21 mouse cellular contexts compared by ENCODE assay signal in the genomic region with DNA sequence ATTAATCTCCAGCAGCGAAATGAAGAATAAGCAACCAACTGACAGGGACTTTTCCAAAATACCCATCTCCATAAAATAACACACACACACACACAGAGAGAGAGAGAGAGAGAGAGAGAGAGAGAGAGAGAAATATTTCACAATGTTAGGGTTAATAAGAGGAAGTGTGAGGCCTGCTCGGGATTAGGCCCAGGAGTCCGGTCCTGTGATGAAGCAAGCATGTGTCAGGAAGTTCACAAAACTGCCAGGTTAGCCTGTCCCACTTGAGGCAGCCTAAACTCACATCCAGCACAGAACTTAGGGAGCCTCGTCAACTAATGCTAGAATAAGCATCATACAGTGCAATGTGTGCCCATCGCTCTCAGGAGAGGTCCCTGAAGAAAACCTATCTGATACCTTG. TPM values are rescaled to one million over a fixed set of nuclear protein-coding genes. Genes with fewer than 3 reads are reported as not detected.
DNase-seq lines count a peak whose midpoint lies in the region; ATAC-seq lines count a peak whose summit lies in the region.
"Had no signal": no experiment of that assay in that cellular context is flagged by ENCODE, and none has a peak within 500 bp of the region (broad histone marks: within the 10 kb centered on the region; RNA-seq: fewer than 3 reads in every experiment).

No protein-coding gene starts in this region.

- ATAC-seq in hematopoietic stem cell, adult 5-6 weeks (replicated peaks in 1 of 2; ENCODE audit: insufficient read depth in 1 of 2, low FRiP score in 2 of 2, low TSS enrichment in 1 of 2, low read depth in 1 of 2, poor library complexity in 2 of 2, severe bottlenecking in 2 of 2), result peak; percentile 51 to 56; a peak in 2 of 4 replicates
- ATAC-seq in monocyte, adult 5-6 weeks (replicated peaks; ENCODE audit: insufficient number of reproducible peaks, low FRiP score, low TSS enrichment, poor library complexity, severe bottlenecking), result peak; percentile 75
- ATAC-seq: CD4-positive, CD25-positive, alpha-beta regulatory T cell, adult 4 months; forebrain, embryonic 13.5 days; forebrain, postnatal 0 days had no signal

- DNase-seq in 416B (ENCODE audit: low read depth), result peak; percentile 82
- peak; percentile 29 for DNase-seq in adipocyte (ENCODE audit: low spot score)
- no peak for DNase-seq in layer of hippocampus, adult 9-10 months (ENCODE audit: low spot score)
- DNase-seq in left cerebral cortex, adult 18-20 months (ENCODE audit: low spot score in 2 of 2), result no peak
- no peak for DNase-seq in frontal cortex, adult 2 months (ENCODE audit: extremely low spot score in 1 of 2, low spot score in 1 of 2)
- DNase-seq: adrenal gland, postnatal 10 days; B cell, adult 2 months; cerebellum, adult 11-12 months; cerebellum, adult 9-10 months; cerebellum, postnatal 36 days; forebrain, postnatal 0 days; gastrocnemius, adult 2 months; gastrocnemius, postnatal 36 days; heart, adult 18-20 months; heart, postnatal 10 days; heart, postnatal 4 days had no signal

RNA-seq across cellular contexts. Expression of a gene that starts 5.2 kb away (rescaled TPM):
- total RNA-seq in hematopoietic stem cell, adult 5-6 weeks (2017), result 11.7 and 13.2 TPM in 2 replicates
- 32.8 to 44.4 TPM (median 35.9 TPM) in 3 replicates for total RNA-seq in monocyte, adult 5-6 weeks (2017)
- 10 to 100 TPM; 24.3 to 27.5 TPM for total RNA-seq in left cerebral cortex, adult 18-20 months (2021)
- 22.2 and 24.9 TPM in 2 replicates for polyA plus RNA-seq in frontal cortex, adult 2 months (2012; rRNA removed)

RNA-seq across cellular contexts. Expression of a gene that starts 5.3 kb away (rescaled TPM):
- 25.6 and 29.5 TPM in 2 replicates for total RNA-seq in hematopoietic stem cell, adult 5-6 weeks (2017)
- total RNA-seq in monocyte, adult 5-6 weeks (2017), result 13.8 to 17.9 TPM (median 14.6 TPM) in 3 replicates
- total RNA-seq in left cerebral cortex, adult 18-20 months (2021), result 10 to 100 TPM; 10.8 TPM
- polyA plus RNA-seq in frontal cortex, adult 2 months (2012; rRNA removed), result 6.2 and 7.4 TPM in 2 replicates

RNA-seq across cellular contexts. Expression of a gene that starts 22.2 kb away (rescaled TPM):
- total RNA-seq in hematopoietic stem cell, adult 5-6 weeks (2017), result 2.0 and 5.8 TPM in 2 replicates
- total RNA-seq in monocyte, adult 5-6 weeks (2017), result 1.3 to 4.1 TPM in 2 of 3 replicates, not detected in the other
- total RNA-seq in left cerebral cortex, adult 18-20 months (2021), result under 1 TPM; 0.70 to 0.91 TPM
- polyA plus RNA-seq in frontal cortex, adult 2 months (2012; rRNA removed), result 0.74 and 0.97 TPM in 2 replicates
- total RNA-seq: forebrain, postnatal 0 days had no signal

RNA-seq across cellular contexts. Expression of a gene that starts 30.9 kb away (rescaled TPM):
- not detected in 2 replicates for total RNA-seq in hematopoietic stem cell, adult 5-6 weeks (2017)
- not detected in 3 replicates for total RNA-seq in monocyte, adult 5-6 weeks (2017)
- total RNA-seq in left cerebral cortex, adult 18-20 months (2021), result 1 to 10 TPM; 4.1 to 4.2 TPM
- 0.84 and 0.92 TPM in 2 replicates for polyA plus RNA-seq in frontal cortex, adult 2 months (2012; rRNA removed)
- total RNA-seq: G1E had no signal
- polyA plus RNA-seq: G1E had no signal

Comparison
In these comparisons a context has a peak if more than half of its experiments do, and no peak if none do; other contexts are left out.
1. DNase-seq: peak in 416B (single experiment) and adipocyte (single experiment); none in layer of hippocampus, adult 9-10 months (single experiment), left cerebral cortex, adult 18-20 months (0 of 2) and frontal cortex, adult 2 months (0 of 2).